Mouse (Mus musculus) bone marrow, adult 2 months (tissue): ENCODE measurements around the gene Med11.

Experiments used
- CTCF ChIP-seq: fragments of 200-500 bp; IDR thresholded peaks from 2 replicates; pipeline ENCODE4 v1.5.1; 2011; ENCODE audit warnings: low read length, control low read depth; ENCODE audit not compliant: control insufficient read depth, insufficient read depth
- POLR2A ChIP-seq: fragments of 200-500 bp; IDR thresholded peaks from 2 replicates; pipeline ENCODE4 v1.6.1; 2011; ENCODE audit warnings: low read depth, mild to moderate bottlenecking, control low read depth, low read length, borderline replicate concordance; ENCODE audit not compliant: control insufficient read depth

DNA sequence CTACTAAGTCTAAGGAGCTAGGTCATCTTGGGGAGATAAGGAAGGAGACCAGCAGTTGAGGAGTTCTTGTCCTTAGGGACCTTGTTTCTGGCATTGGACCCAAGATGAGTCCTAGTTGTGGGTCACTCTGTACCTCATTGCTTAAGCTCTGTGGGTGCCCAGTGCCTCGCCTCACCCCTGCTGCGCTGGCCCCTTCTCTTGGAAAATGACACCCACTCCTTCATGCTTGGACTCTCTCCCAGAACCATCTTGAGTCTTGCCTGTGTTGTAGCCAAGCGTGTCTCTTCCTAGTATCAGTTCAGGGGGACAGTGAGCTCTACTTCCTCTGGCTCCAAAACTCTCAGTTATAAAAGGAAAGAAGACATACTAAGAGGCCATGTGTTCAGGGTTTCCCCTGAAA is 37.4 kb downstream of the Med11 start:
- no peak for TF ChIP-seq CTCF
- TF ChIP-seq POLR2A: no peak
